Mouse (Mus musculus) induced T-regulatory cell, adult 2 months (primary cell): ENCODE results near the gene Oip5.

Experiments
- DNase-seq: peaks from one replicate; pipeline ENCODE4 v3.0.0-alpha.2; 2012; ENCODE audit warnings: low read depth

The Oip5 gene

DNA sequence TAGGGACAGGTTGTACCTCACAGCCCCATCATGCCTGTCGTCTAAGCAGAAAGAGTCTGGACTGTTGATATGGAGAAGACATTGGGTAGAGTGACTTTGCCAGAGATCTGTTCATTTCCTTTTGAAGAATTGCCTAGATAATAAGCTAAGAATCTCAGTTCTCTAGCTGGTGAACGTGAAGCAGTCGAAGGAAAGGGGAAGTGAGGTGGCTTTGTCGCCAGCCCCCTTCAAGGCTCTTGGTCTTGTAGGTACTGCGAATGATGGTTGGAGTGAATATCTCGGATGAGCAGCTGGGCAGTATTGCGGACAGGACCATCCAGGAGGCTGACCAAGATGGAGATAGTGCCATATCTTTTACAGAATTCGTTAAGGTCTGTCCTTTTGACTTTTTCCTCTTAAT, 34.0 kb downstream of the Oip5 start:
- DNase-seq = no peak

DNA sequence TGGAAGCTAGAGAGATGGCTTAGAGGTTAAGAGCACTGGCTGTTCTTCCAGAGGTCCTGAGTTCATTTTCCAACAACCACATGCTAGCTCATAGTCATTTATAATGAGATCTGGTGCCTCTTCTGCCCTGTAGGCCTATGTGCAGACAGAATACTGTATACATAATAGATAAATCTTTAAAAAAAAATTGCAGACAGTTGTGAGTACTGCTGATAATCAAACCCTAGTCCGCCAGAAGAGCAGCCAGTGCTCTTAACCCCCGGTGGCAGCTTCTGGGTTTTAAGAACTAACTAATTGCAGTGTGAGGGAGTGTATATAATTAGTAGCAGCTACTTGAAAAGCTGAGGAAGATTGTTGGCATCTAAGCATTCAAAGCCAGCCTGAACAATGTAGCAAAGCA, 34.8 kb downstream of the Oip5 start:
- DNase-seq = no peak

DNA sequence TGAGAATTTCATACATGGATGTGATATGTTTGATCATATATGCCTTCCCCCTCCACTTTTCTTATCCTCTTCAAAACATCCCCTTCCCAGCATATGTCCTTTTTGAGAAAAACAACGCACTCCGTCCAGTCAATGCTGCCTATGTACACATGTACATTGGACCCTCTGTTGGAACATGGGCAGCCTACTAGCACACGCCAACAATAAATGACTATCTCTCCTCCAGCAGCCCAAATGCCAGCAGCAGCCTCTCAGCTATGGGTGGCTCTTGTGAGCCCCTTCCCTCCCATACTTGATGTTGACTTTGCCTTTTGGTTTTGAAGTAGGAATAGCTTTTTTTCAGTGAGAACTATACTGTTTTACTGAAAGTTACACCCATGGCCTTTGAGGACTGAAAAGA, 36.7 kb downstream of the Oip5 start:
- no peak for DNase-seq

DNA sequence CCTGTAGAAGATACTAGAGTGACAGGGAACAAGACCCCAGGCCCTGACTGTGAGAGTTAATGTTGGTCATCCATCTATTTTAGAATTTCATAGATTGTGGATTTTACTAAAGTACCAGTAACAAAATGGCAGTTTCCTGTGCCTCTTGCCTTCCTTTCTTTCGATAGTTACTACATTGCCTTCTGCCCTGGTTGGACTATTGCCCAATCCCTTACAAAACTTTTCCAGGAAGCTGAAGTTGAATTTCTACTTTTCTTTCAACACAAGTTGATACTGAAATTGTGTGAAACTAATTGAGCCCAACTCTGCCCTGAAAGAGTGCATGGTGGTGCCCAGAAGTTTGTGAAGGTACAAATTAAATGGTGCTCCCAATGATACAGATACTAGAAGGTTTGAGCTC, 45.8 kb downstream of the Oip5 start:
- DNase-seq = no peak

DNA sequence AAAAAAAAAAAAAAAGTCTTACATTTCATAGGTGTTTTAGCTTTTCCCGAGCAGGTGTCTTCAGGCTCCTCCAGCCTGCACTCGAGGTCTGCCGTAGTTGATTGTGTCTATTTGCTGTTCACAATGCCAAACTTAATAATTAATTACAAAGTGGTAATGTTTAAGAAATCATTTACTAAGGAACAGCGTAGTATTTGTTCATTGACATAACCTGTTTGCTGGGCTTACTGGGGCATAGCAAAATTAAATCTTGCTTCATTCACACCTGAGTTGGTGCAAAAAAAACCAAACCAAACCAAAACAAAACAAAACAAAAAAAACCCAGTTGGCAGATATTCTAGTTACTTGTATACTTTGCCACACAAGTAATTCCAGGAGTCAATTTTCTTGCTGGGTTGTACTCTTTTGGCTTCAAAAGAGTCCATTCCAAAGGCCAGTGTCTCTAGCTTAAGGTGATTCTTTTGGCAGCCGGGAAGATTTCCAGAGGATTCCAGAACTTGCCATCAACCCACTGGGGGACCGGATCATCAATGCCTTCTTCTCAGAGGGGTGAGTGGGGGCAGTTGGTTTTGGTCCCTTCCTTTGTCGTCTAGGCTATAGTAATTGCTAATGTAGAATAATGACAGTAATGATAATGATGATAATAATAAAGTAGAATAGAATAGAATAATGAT, 52.0 kb downstream of the Oip5 start:
- no peak for DNase-seq

DNA sequence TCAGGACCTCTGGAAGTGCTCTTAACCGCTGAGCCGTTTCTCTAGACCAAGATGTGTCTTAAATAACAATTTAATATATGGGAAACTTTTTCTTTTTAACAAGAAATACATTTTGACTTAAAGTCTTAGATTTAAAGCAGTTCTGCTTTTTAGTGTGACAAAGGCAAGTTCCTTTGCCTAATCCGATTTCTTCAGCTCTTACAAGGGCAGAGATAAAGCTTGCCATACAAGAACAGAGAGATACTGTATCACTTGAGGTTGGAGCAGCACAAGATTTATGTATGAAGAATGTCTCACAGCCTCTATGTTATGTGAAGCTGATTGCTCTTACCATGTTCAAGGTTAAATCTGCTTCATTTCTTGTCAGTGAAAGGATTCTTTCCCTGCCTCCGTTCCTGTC, 53.0 kb downstream of the Oip5 start:
- no peak for DNase-seq

DNA sequence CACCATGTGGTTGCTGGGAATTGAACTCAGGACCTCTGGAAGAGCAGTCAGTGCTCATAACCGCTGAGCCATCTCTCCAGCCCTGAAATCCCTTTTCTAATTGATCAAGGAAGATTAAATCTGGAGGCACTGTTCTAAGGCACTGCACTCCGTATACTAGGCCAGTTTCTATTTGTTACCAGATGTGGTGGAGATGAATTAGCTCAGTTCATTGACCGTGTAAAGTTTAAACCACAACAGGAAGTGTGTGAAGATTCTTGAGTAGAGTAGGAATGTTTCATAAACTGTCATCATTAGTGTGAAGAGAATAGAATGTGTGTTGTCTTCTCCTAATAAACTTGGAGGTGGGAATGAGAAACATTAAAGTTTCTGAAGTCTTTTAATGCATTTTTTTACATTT, 56.5 kb downstream of the Oip5 start:
- DNase-seq = no peak
